Mouse (Mus musculus): ENCODE results near the gene C4bp.
A peak's percentile ranks its signal among the peaks of the same experiment; 100 is the strongest.
"Not testable (repeated sequence)": the region's sequence is repeated elsewhere in the genome, so short reads cannot be mapped to it uniquely, and the experiment has no call there.

C4bp gene

GRCm38 (mm10) chr1:130661454-130661853, at the start of gene C4bp:
TSS of gene C4bp (minus strand) at chr1:130661632.
- DNase-seq (ENCODE audit: extremely low spot score, low spot score), result no peak

- DNase-seq (ENCODE audit: extremely low spot score, low spot score), result no peak
These were observed 49.0 kb upstream of the C4bp start for GRCm38 (mm10) chr1:130710283-130711080.

- no peak for DNase-seq (ENCODE audit: extremely low spot score, low spot score)
These were observed 42.2 kb upstream of the C4bp start for GRCm38 (mm10) chr1:130703613-130704012.

GRCm38 (mm10) chr1:130701976-130702375, 40.5 kb upstream of the C4bp start:
- no peak for DNase-seq (ENCODE audit: extremely low spot score, low spot score)

GRCm38 (mm10) chr1:130699937-130700633, 38.7 kb upstream of the C4bp start:
- no peak for DNase-seq (ENCODE audit: extremely low spot score, low spot score)

- DNase-seq (ENCODE audit: extremely low spot score, low spot score), result no peak
These were observed 37.2 kb upstream of the C4bp start for GRCm38 (mm10) chr1:130698601-130699000.

GRCm38 (mm10) chr1:130683905-130684304, 22.5 kb upstream of the C4bp start:
- DNase-seq (ENCODE audit: extremely low spot score, low spot score), result no peak

- no peak for DNase-seq (ENCODE audit: extremely low spot score, low spot score)
These were observed 20.4 kb upstream of the C4bp start for GRCm38 (mm10) chr1:130681656-130682413.

GRCm38 (mm10) chr1:130681075-130681474, 19.6 kb upstream of the C4bp start:
- DNase-seq (ENCODE audit: extremely low spot score, low spot score), result no peak

GRCm38 (mm10) chr1:130678551-130678950, 17.1 kb upstream of the C4bp start:
- DNase-seq (ENCODE audit: extremely low spot score, low spot score), result no peak

GRCm38 (mm10) chr1:130663576-130663975, 2.1 kb upstream of the C4bp start:
- not testable (repeated sequence) for DNase-seq (ENCODE audit: extremely low spot score, low spot score)

- DNase-seq (ENCODE audit: extremely low spot score, low spot score), result not testable (repeated sequence)
These were observed 1.8 kb downstream of the C4bp start for GRCm38 (mm10) chr1:130659641-130660040.

- no peak for DNase-seq (ENCODE audit: extremely low spot score, low spot score)
These were observed 17.3 kb downstream of the C4bp start for GRCm38 (mm10) chr1:130644103-130644502.

GRCm38 (mm10) chr1:130640967-130641366, 20.5 kb downstream of the C4bp start:
- DNase-seq (ENCODE audit: extremely low spot score, low spot score), result no peak

GRCm38 (mm10) chr1:130633761-130634410, 27.5 kb downstream of the C4bp start:
- peak; percentile 78 for DNase-seq (ENCODE audit: extremely low spot score, low spot score)

GRCm38 (mm10) chr1:130633316-130633715, 28.1 kb downstream of the C4bp start:
- DNase-seq (ENCODE audit: extremely low spot score, low spot score), result no peak

- DNase-seq (ENCODE audit: extremely low spot score, low spot score), result no peak
These were observed 31.9 kb downstream of the C4bp start, which contains the start of gene Zp3r for GRCm38 (mm10) chr1:130629521-130629920. TSS of gene Zp3r (minus strand) at chr1:130629621.

- no peak for DNase-seq (ENCODE audit: extremely low spot score, low spot score)
These were observed 65.1 kb downstream of the C4bp start for GRCm38 (mm10) chr1:130596291-130596690.

- DNase-seq (ENCODE audit: extremely low spot score, low spot score), result no peak
These were observed 72.8 kb downstream of the C4bp start for GRCm38 (mm10) chr1:130588659-130589058.

All from neural tube, embryonic 10.5 days (tissue).